Mouse (Mus musculus) olfactory bulb, adult 2 months (tissue): ENCODE results near the gene Fam173a. TPM values are rescaled to one million over a fixed set of nuclear protein-coding genes. Genes with fewer than 3 reads are reported as not detected.
A peak's percentile ranks its signal among the peaks of the same experiment; 100 is the strongest.

Experiments used
- H3K27ac ChIP-seq: fragments of 200-500 bp; 2 replicates; pipeline ENCODE4 v1.5.1; 2012; ENCODE audit warnings: low read depth, low read length; ENCODE audit not compliant: insufficient read depth
- H3K4me1 ChIP-seq: fragments of 200-500 bp; 2 replicates; pipeline ENCODE4 v1.6.1; 2012; ENCODE audit warnings: low read length; ENCODE audit not compliant: control insufficient read depth, insufficient read depth
- H3K4me3 ChIP-seq: fragments of 200-500 bp; 2 replicates; pipeline ENCODE4 v1.5.1; 2012; ENCODE audit warnings: mild to moderate bottlenecking, low read depth, low read length, moderate library complexity; ENCODE audit not compliant: insufficient read depth
- CTCF ChIP-seq: fragments of 200-500 bp; IDR thresholded peaks from 2 replicates; pipeline ENCODE4 v1.5.1; 2012; ENCODE audit warnings: low read depth, mild to moderate bottlenecking, low read length, moderate library complexity; ENCODE audit not compliant: insufficient read depth
- POLR2A ChIP-seq: fragments of 200-500 bp; IDR thresholded peaks from 2 replicates; pipeline ENCODE4 v1.6.1; 2012; ENCODE audit warnings: mild to moderate bottlenecking, low read depth, low read length, moderate library complexity; ENCODE audit not compliant: insufficient read depth
- WGBS: fragments of 180-500 bp; shearing (Covaris S2); methylation state at CpG from one replicate; pipeline ENCODE4 v1.1.7; 2018; 5-methylcytosine and 5-hydroxymethylcytosine counted together
- polyA plus RNA-seq: library from polyadenylated mRNA; stranded (reverse); fragments of >200 nt; gene quantifications from 2 replicates; pipeline ENCODE4 v1.2.4, GENCODE M21; 2012; ENCODE audit warnings: low replicate concordance; ENCODE audit not compliant: missing spikeins, insufficient read depth, insufficient read length

Fam173a gene
- polyA plus RNA-seq, 1 experiment = not detected

GRCm38 (mm10) chr17:25786781-25787504, 5.8 kb downstream of the Fam173a start:
- 94% methylated on average over 9 of the region's 9 CpGs for WGBS
- Histone ChIP-seq H3K4me1 (peaks cover 25% of the 10 kb centered on the region), H3K4me3 (no peak overlapping the region), H3K27ac (no peak overlapping the region)
- no peak for TF ChIP-seq POLR2A
- no peak for TF ChIP-seq CTCF

- WGBS = 73% methylated on average over 3 of the region's 3 CpGs
- no peak for TF ChIP-seq POLR2A
- TF ChIP-seq CTCF = no peak
- peaks cover 21% of the 10 kb centered on the region for H3K4me1 ChIP-seq
- peak within 1 kb of the TSS; percentile 64 for H3K4me3 ChIP-seq
- peak within 1 kb of the TSS; percentile 38 for H3K27ac ChIP-seq
Measured at GRCm38 (mm10) chr17:25786280-25786679, 6.4 kb downstream of the Fam173a start, which contains the start of gene Ccdc78. Ccdc78 (plus strand) TSS chr17:25786580.

GRCm38 (mm10) chr17:25785281-25785745, 7.4 kb downstream of the Fam173a start, which contains the start of gene Haghl:
Haghl (minus strand) TSS chr17:25785673.
- WGBS = 0% methylated on average over 23 of the region's 23 CpGs
- TF ChIP-seq CTCF (no peak), POLR2A (peak; percentile 72)
- Histone ChIP-seq H3K4me3 (peak within 1 kb of the TSS; percentile 64), H3K4me1 (peaks cover 15% of the 10 kb centered on the region), H3K27ac (peak within 1 kb of the TSS; percentile 38)

GRCm38 (mm10) chr17:25783861-25784574, 8.7 kb downstream of the Fam173a start:
- 65% methylated on average over 15 of the region's 15 CpGs for WGBS
- Histone ChIP-seq H3K4me3 (peak overlapping the region; percentile 64), H3K27ac (no peak overlapping the region), H3K4me1 (peaks cover 15% of the 10 kb centered on the region)
- TF ChIP-seq POLR2A = no peak
- no peak for TF ChIP-seq CTCF

GRCm38 (mm10) chr17:25783086-25783485, 9.6 kb downstream of the Fam173a start:
- Histone ChIP-seq H3K4me3 (no peak overlapping the region), H3K27ac (no peak overlapping the region), H3K4me1 (peaks cover 18% of the 10 kb centered on the region)
- WGBS = 46% methylated on average over 7 of the region's 7 CpGs
- TF ChIP-seq POLR2A = no peak
- TF ChIP-seq CTCF = no peak

- Histone ChIP-seq H3K4me3 (no peak overlapping the region), H3K27ac (no peak overlapping the region), H3K4me1 (peaks cover 18% of the 10 kb centered on the region)
- WGBS = 78% methylated on average over 6 of the region's 6 CpGs
- TF ChIP-seq POLR2A (no peak), CTCF (no peak)
Measured at GRCm38 (mm10) chr17:25781339-25781738, 11.4 kb downstream of the Fam173a start.

- H3K27ac ChIP-seq = no peak overlapping the region
- 93% methylated on average over 5 of the region's 5 CpGs for WGBS
- TF ChIP-seq POLR2A (no peak), CTCF (no peak)
- H3K4me3 ChIP-seq = no peak overlapping the region
- H3K4me1 ChIP-seq = peaks cover 10% of the 10 kb centered on the region
Measured at GRCm38 (mm10) chr17:25777948-25778347, 14.8 kb downstream of the Fam173a start.

GRCm38 (mm10) chr17:25775318-25776062, 17.2 kb downstream of the Fam173a start:
- H3K27ac ChIP-seq = no peak overlapping the region
- H3K4me1 ChIP-seq = peaks cover 10% of the 10 kb centered on the region
- WGBS = 79% methylated on average over 10 of the region's 10 CpGs
- TF ChIP-seq POLR2A = no peak
- no peak overlapping the region for H3K4me3 ChIP-seq

GRCm38 (mm10) chr17:25773549-25774120, 19.1 kb downstream of the Fam173a start, which contains the start of gene Narfl:
Narfl (plus strand) TSS chr17:25773776.
- Histone ChIP-seq H3K27ac (peak within 1 kb of the TSS; percentile 12; the same call in 1 of the 2 replicates), H3K4me3 (peak within 1 kb of the TSS; percentile 66), H3K4me1 (peaks cover 7% of the 10 kb centered on the region)
- under 1% methylated on average over 37 of the region's 37 CpGs for WGBS
- peak; percentile 83 for TF ChIP-seq CTCF
- TF ChIP-seq POLR2A = peak; percentile 59; the same call in 1 of the 2 replicates
